Mouse (Mus musculus): ENCODE data around the gene Golt1a.
"Not testable (repeated sequence)": the region's sequence is repeated elsewhere in the genome, so short reads cannot be mapped to it uniquely, and the experiment has no call there.

Gene Golt1a

GRCm38 (mm10) chr1:133306842-133307241, 2.8 kb upstream of the Golt1a start:
- DNase-seq (ENCODE audit: low spot score) = peak; percentile 70

GRCm38 (mm10) chr1:133307318-133307717, 2.3 kb upstream of the Golt1a start:
- peak; percentile 84 for DNase-seq (ENCODE audit: low spot score)

- no peak for DNase-seq (ENCODE audit: low spot score)
These were observed 1.6 kb downstream of the Golt1a start for GRCm38 (mm10) chr1:133311240-133311639.

GRCm38 (mm10) chr1:133311946-133312345, 2.3 kb downstream of the Golt1a start:
- no peak for DNase-seq (ENCODE audit: low spot score)

- DNase-seq (ENCODE audit: low spot score) = peak; percentile 88
These were observed 4.8 kb downstream of the Golt1a start for GRCm38 (mm10) chr1:133314364-133314763.

GRCm38 (mm10) chr1:133315775-133316174, 6.2 kb downstream of the Golt1a start:
- DNase-seq (ENCODE audit: low spot score) = no peak

- no peak for DNase-seq (ENCODE audit: low spot score)
These were observed 7.0 kb downstream of the Golt1a start for GRCm38 (mm10) chr1:133316577-133316976.

- no peak for DNase-seq (ENCODE audit: low spot score)
These were observed 7.5 kb downstream of the Golt1a start for GRCm38 (mm10) chr1:133317149-133317548.

GRCm38 (mm10) chr1:133321267-133321925, 11.8 kb downstream of the Golt1a start, which contains the start of gene Kiss1:
Kiss1 (plus strand) TSS chr1:133321875.
- DNase-seq (ENCODE audit: low spot score) = no peak

- no peak for DNase-seq (ENCODE audit: low spot score)
These were observed 13.7 kb downstream of the Golt1a start for GRCm38 (mm10) chr1:133323333-133323732.

GRCm38 (mm10) chr1:133325951-133326350, 16.4 kb downstream of the Golt1a start:
- DNase-seq (ENCODE audit: low spot score) = no peak

- no peak for DNase-seq (ENCODE audit: low spot score)
These were observed 17.5 kb downstream of the Golt1a start for GRCm38 (mm10) chr1:133327094-133327493.

GRCm38 (mm10) chr1:133328299-133328795, 18.7 kb downstream of the Golt1a start:
- DNase-seq (ENCODE audit: low spot score) = no peak

- DNase-seq (ENCODE audit: low spot score) = peak; percentile 17
These were observed 19.5 kb downstream of the Golt1a start for GRCm38 (mm10) chr1:133328896-133329637.

- no peak for DNase-seq (ENCODE audit: low spot score)
These were observed 20.0 kb downstream of the Golt1a start for GRCm38 (mm10) chr1:133329638-133329964.

- DNase-seq (ENCODE audit: low spot score) = no peak
These were observed 21.5 kb downstream of the Golt1a start for GRCm38 (mm10) chr1:133331142-133331541.

- no peak for DNase-seq (ENCODE audit: low spot score)
These were observed 23.2 kb downstream of the Golt1a start for GRCm38 (mm10) chr1:133332656-133333430.

GRCm38 (mm10) chr1:133333937-133334336, 24.3 kb downstream of the Golt1a start:
- no peak for DNase-seq (ENCODE audit: low spot score)

GRCm38 (mm10) chr1:133340403-133340802, 30.8 kb downstream of the Golt1a start:
- DNase-seq (ENCODE audit: low spot score) = not testable (repeated sequence)

GRCm38 (mm10) chr1:133344357-133344756, 34.8 kb downstream of the Golt1a start:
- DNase-seq (ENCODE audit: low spot score) = no peak

- no peak for DNase-seq (ENCODE audit: low spot score)
These were observed 36.9 kb downstream of the Golt1a start for GRCm38 (mm10) chr1:133346531-133346930.

GRCm38 (mm10) chr1:133347226-133347625, 37.6 kb downstream of the Golt1a start:
- no peak for DNase-seq (ENCODE audit: low spot score)
